Mouse (Mus musculus) heart, embryonic 13.5 days (tissue): ENCODE data around the gene Pdzph1. TPM values are rescaled to one million over a fixed set of nuclear protein-coding genes. Genes with fewer than 3 reads are reported as not detected.

Experiments
- ATAC-seq: fragments of 200-750 bp; cut with Nextera tagmentation; 2 replicates; pipeline ENCODE4 v1.8.0; 2017; ENCODE audit warnings: moderate TSS enrichment; ENCODE audit not compliant: insufficient number of reproducible peaks, low FRiP score, low TSS enrichment; ENCODE audit errors: extremely low read depth
- H3K27ac ChIP-seq: fragments of 300-500 bp; sonication (generic); replicated peaks from 2 replicates; pipeline ENCODE4 v1.5.1; 2015; ENCODE audit warnings: moderate library complexity, mild to moderate bottlenecking, inconsistent platforms
- H3K27me3 ChIP-seq: fragments of 300-500 bp; sonication (generic); replicated peaks from 2 replicates; pipeline ENCODE4 v1.6.1; 2015; ENCODE audit warnings: mild to moderate bottlenecking, inconsistent platforms
- H3K36me3 ChIP-seq: fragments of 300-500 bp; sonication (generic); 2 replicates; pipeline ENCODE4 v1.6.1; 2015; ENCODE audit warnings: mild to moderate bottlenecking, inconsistent platforms
- H3K4me1 ChIP-seq: fragments of 300-500 bp; sonication (generic); 2 replicates; pipeline ENCODE4 v1.6.1; 2015; ENCODE audit warnings: inconsistent platforms
- H3K4me2 ChIP-seq: fragments of 300-500 bp; sonication (generic); 2 replicates; pipeline ENCODE4 v1.6.1; 2015; ENCODE audit warnings: inconsistent platforms, mild to moderate bottlenecking, moderate library complexity
- H3K4me3 ChIP-seq: fragments of 300-500 bp; sonication (generic); 2 replicates; pipeline ENCODE4 v1.5.1; 2015; ENCODE audit warnings: moderate library complexity, mild to moderate bottlenecking, inconsistent platforms
- H3K9ac ChIP-seq: fragments of 300-500 bp; sonication (generic); 2 replicates; pipeline ENCODE4 v1.6.1; 2015; ENCODE audit warnings: inconsistent platforms, mild to moderate bottlenecking, moderate library complexity
- H3K9me3 ChIP-seq: fragments of 300-500 bp; sonication (generic); 2 replicates; pipeline ENCODE4 v1.6.1; 2016; ENCODE audit warnings: inconsistent platforms
- WGBS: fragments of 180-500 bp; shearing (Covaris S2); methylation state at CpG from one replicate; pipeline ENCODE4 v1.1.7; 2015; ENCODE audit warnings: mixed read lengths; 5-methylcytosine and 5-hydroxymethylcytosine counted together
- polyA plus RNA-seq: library from polyadenylated mRNA; unstranded; fragments of >200 nt; fragmentation: Nextera tagmentation; extraction: Ambion mirVana; gene quantifications from 2 replicates; pipeline ENCODE4 v1.2.1, GENCODE M21; 2015

Pdzph1 gene
- not detected in 2 replicates for polyA plus RNA-seq

DNA sequence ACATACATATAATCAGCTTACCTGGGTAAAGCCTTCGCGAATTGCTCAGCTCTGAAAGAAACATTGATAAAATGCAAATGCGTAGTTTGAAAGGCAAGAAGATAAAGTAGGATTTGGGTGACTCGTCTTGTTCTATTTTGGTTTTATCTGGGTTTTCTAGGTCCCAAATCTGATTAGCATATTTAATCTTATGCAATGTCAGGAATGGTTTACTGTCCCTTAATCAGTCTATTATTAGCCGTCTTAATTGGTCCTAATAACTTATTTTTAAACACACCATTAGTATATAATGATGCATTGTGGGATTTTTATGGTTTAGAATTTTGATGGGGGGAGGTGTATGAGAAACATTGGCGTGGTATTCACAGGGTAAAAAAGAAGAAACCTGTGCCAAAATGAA lies at the start of gene Pdzph1:
Pdzph1 (minus strand) TSS at position 101 of the 400 bp plus-strand sequence.
- H3K27ac ChIP-seq, result no peak within 1 kb of the TSS
- no peaks in the 10 kb centered on the region for H3K9me3 ChIP-seq
- no peaks in the 10 kb centered on the region for H3K27me3 ChIP-seq
- ATAC-seq, result no peak
- H3K4me1 ChIP-seq, result no peaks in the 10 kb centered on the region
- H3K4me2 ChIP-seq, result no peak within 1 kb of the TSS
- H3K4me3 ChIP-seq, result no peak within 1 kb of the TSS
- H3K9ac ChIP-seq, result no peak within 1 kb of the TSS
- no peaks in the 10 kb centered on the region for H3K36me3 ChIP-seq
- WGBS, result 69% methylated on average over 6 of the region's 6 CpGs

DNA sequence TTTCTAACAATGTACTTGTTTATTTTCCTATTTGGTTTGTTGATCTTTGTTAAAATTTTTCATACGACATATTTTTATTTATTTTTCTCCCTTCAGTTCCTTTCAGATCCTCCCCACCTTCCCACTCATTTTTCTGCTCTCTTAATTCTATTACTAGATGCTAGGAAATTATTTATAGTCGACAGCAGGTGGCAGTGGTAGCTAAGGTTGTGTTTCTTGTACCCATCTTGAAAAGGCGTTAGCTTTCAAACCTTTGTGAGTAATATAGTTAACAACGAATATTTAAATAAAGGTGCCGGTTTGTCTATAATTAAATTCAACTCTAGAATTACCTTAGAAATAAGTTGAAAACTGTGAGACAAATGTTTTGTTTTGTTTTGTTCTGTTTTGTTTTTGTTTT lies 48.6 kb upstream of the Pdzph1 start:
- Histone ChIP-seq H3K4me1 (no peaks in the 10 kb centered on the region), H3K27me3 (no peaks in the 10 kb centered on the region), H3K36me3 (no peaks in the 10 kb centered on the region), H3K4me3 (no peak overlapping the region), H3K9ac (no peak overlapping the region), H3K4me2 (no peak overlapping the region), H3K27ac (no peak overlapping the region), H3K9me3 (no peaks in the 10 kb centered on the region)
- 41% methylated on average over 5 of the region's 5 CpGs for WGBS
- no peak for ATAC-seq

DNA sequence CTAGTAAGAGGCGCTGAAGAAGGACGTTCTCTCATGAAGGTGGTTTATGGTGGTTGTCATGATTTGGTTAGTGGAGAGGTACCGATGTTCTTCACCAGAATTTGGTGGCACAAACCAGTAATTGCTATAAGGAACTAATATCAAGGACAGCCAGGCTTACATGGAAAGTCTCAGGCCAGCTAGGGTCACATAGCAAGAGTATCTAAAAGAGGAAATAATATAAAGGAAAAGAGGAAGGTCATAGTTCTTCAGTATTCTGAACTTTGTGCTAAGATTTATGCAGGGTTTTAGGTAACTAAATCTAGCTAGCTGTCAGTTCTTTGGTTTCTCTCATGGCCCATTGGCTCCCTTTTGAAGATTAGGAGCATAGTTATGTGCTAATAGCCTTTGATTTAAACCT lies 42.3 kb upstream of the Pdzph1 start:
- H3K36me3 ChIP-seq, result no peaks in the 10 kb centered on the region
- no peak overlapping the region for H3K4me3 ChIP-seq
- no peaks in the 10 kb centered on the region for H3K4me1 ChIP-seq
- no peak for ATAC-seq
- no peak overlapping the region for H3K9ac ChIP-seq
- H3K27me3 ChIP-seq, result no peaks in the 10 kb centered on the region
- H3K27ac ChIP-seq, result no peak overlapping the region
- whole genome bisulfite sequencing, result 81% methylated on average over 3 of the region's 3 CpGs
- no peaks in the 10 kb centered on the region for H3K9me3 ChIP-seq
- H3K4me2 ChIP-seq, result no peak overlapping the region

DNA sequence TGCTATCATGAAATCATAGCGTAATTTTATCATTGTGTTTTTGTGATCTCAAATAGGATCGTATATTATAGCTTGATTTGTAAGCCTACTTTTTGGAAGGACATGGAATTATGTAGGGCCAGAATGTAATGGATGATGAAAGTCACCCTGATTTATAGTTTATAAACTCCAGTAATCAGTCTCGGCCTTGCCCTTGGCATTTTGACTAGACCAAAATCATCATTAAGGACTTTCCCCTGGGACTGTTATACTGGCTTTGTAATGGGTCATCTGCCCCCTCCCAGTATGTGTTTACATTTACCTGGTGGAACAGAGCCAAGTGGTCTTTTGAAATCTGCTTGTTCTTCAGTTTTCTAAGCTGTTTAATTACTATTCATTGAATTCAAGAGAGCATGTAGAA lies 35.2 kb upstream of the Pdzph1 start:
- H3K9me3 ChIP-seq, result no peaks in the 10 kb centered on the region

DNA sequence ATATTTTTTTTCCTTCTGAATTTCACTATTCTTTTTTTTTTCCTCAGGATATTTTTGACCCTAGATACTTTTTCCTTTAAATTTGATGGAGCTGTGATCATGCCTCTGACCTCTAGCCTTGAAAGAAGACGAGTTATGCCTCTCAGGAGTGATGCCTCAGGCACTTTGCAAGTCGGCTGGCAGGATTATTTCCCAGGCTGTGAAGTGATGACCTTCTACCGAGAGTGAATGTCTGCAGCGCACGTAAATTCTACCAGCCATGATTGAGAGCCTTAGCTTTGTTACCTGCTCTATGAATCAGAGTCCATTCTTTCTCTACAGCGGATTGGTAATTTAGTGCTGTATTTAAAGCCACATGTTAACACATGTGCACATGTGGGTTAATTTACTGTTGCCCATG lies 33.3 kb upstream of the Pdzph1 start:
- 64% methylated on average over 6 of the region's 6 CpGs for WGBS
- Histone ChIP-seq H3K9ac (no peak overlapping the region), H3K36me3 (no peaks in the 10 kb centered on the region), H3K27ac (no peak overlapping the region), H3K4me2 (no peak overlapping the region), H3K9me3 (no peaks in the 10 kb centered on the region), H3K4me1 (no peaks in the 10 kb centered on the region), H3K27me3 (no peaks in the 10 kb centered on the region), H3K4me3 (no peak overlapping the region)
- no peak for ATAC-seq

More for the DNA sequence above, 35.2 kb upstream of the Pdzph1 start:
- WGBS, result 71% methylated on average over 3 of the region's 3 CpGs
- no peaks in the 10 kb centered on the region for H3K4me1 ChIP-seq
- H3K9ac ChIP-seq, result no peak overlapping the region
- no peak overlapping the region for H3K4me2 ChIP-seq
- no peak for ATAC-seq
- no peak overlapping the region for H3K4me3 ChIP-seq
- no peaks in the 10 kb centered on the region for H3K27me3 ChIP-seq
- H3K27ac ChIP-seq, result no peak overlapping the region
- H3K36me3 ChIP-seq, result no peaks in the 10 kb centered on the region

DNA sequence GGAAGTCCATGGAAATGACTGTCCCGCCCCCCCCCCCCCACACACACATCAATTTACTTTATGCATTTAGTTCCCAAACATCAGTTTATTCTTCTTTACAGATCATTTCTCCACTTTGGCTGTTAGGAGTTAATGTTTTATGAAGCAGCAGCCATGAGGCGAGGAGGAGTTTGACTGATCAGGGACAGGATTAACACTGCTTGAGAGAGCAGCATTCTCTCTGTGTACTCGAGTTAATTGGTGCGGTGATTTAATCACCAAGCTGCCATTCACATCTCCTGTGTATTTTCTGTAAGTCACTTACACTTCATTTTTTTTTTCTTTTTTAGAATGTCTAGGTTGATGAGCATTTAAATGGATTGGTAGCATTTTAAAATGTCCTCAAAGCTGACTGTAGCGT lies 32.8 kb upstream of the Pdzph1 start:
- H3K4me1 ChIP-seq, result no peaks in the 10 kb centered on the region
- WGBS, result 56% methylated on average over 5 of the region's 5 CpGs
- no peak for ATAC-seq
- H3K27ac ChIP-seq, result no peak overlapping the region
- no peak overlapping the region for H3K9ac ChIP-seq
- no peaks in the 10 kb centered on the region for H3K36me3 ChIP-seq
- H3K4me2 ChIP-seq, result no peak overlapping the region
- no peaks in the 10 kb centered on the region for H3K27me3 ChIP-seq
- no peak overlapping the region for H3K4me3 ChIP-seq
- no peaks in the 10 kb centered on the region for H3K9me3 ChIP-seq

DNA sequence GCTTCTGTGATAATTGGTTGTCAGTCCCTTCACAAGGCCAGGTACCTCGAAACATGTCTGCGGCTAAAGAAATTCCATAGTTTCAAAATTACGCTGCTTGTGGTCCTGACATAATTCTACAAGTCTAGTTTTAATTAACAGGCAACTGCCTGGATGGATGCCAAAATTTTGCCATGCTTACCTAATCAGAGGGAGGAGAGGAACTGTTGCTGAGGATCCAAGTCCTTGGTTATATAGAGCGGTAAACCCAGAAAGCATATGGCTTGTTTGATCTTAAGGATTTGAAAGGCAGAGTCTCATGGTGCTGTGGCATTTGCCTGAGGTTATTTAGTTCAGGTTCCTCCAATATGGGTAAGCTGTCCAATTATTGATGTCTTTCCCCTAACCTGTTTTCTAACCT lies 27.5 kb upstream of the Pdzph1 start:
- no peak overlapping the region for H3K4me2 ChIP-seq
- H3K9ac ChIP-seq, result no peak overlapping the region
- H3K9me3 ChIP-seq, result no peaks in the 10 kb centered on the region
- WGBS, result 84% methylated on average over 4 of the region's 4 CpGs
- H3K4me1 ChIP-seq, result no peaks in the 10 kb centered on the region
- H3K27me3 ChIP-seq, result no peaks in the 10 kb centered on the region
- H3K27ac ChIP-seq, result no peak overlapping the region
- H3K36me3 ChIP-seq, result no peaks in the 10 kb centered on the region
- ATAC-seq, result no peak
- no peak overlapping the region for H3K4me3 ChIP-seq

DNA sequence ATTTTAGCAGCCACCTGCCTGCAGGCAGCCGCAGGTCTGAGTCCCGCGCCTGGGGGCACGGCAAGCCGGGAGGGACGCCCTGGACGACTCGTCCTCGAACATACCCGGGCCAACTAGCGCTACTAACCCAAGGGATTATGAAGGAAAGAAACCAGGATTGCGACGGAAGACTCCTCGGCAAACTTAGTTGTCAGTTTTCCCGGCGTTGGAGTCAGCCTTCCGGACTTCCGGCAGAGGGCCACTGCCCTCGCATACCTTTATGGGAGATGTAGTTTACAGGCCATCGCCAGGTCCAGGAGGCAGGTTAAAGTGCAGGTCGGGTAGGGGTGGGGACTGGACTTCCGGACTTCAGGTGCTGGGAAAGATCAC lies 21.9 kb upstream of the Pdzph1 start, which contains the start of gene Nudt12:
Nudt12 (minus strand) TSS at position 282 of the 369 bp plus-strand sequence.
- Histone ChIP-seq H3K4me2 (peak within 1 kb of the TSS; percentile 93), H3K4me3 (peak within 1 kb of the TSS; percentile 85), H3K27me3 (no peaks in the 10 kb centered on the region), H3K36me3 (0 out of 2 replicates have a peak, but pooled peaks cover 4% of the 10 kb centered on the region), H3K27ac (peak within 1 kb of the TSS; percentile 67), H3K4me1 (peaks cover 6% of the 10 kb centered on the region), H3K9ac (peak within 1 kb of the TSS; percentile 89), H3K9me3 (no peaks in the 10 kb centered on the region)
- ATAC-seq, result no peak
- WGBS, result under 1% methylated on average over 22 of the region's 22 CpGs

DNA sequence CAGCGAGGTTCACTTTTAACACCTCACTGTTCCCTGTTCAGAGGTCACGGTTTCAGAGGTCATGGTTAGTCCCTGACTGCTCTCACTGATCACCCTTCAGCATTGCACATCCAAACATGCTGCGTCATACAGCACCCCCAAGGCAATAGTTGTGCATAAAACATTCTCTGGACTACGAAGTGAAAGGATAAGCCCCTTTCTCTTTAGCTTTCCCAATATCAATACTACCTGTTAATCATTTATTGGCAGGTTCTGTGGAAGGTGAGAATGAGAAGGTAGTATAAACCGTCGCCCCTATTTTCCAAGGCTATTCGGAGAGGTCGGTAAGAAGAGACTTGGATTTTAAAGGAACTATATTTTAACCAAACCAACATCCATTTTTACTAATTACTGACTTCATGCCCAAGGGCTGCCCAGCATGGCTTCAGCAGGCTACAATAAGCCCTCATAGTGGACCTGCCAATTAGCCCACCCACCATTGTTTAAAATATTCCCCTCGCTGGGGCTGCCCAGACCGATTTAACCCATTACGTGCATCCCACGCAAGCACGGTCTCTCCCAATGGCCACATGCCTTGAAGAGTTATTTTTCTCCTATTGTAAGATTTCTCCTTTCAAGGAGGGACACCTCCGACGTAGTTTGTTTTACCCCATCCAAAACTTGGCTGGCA lies 21.4 kb upstream of the Pdzph1 start:
- Histone ChIP-seq H3K27me3 (no peaks in the 10 kb centered on the region), H3K4me2 (peak overlapping the region; percentile 93), H3K36me3 (0 out of 2 replicates have a peak, but pooled peaks cover 4% of the 10 kb centered on the region), H3K4me3 (peak overlapping the region; percentile 85), H3K4me1 (peaks cover 6% of the 10 kb centered on the region), H3K9me3 (no peaks in the 10 kb centered on the region), H3K27ac (peak overlapping the region; percentile 67), H3K9ac (peak overlapping the region; percentile 89)
- 14% methylated on average over 15 of the region's 15 CpGs for WGBS
- ATAC-seq, result no peak

DNA sequence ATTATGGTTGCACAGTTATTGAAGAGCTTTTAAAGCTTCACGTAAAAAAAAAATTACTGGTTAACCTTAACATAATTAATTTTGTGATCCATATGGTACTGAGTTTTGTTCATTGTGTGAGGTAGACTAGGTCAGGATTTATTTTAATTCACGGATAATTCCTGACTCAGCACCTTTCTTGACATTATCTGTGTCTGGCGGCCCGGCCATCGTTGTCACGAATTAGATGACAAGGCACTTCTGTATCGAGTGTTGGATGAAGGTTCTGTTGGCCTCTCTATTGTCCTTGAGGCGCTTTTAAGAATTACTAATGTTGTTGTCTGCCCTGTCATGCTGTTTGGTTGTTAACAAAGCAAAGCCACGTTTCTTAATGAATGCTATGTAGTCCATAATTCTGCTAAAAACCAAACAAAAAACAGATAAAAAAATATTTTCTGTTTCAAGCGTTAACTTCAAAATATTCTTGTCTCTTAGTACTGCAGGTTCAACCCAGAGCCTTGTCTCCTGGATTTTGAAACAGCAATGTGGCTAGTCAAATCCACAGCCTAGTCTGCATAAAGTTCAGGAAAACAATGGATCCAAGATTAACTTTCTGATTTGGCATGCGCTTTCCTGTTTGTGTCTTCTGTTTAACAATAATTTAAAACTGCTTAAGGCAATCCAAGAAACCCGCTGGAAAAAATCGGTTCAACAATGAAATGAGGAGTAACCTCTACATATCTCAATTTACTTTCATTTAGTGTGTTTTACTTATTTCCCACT lies 20.6 kb upstream of the Pdzph1 start:
- Histone ChIP-seq H3K4me3 (no peak overlapping the region), H3K4me1 (peaks cover 6% of the 10 kb centered on the region), H3K27me3 (no peaks in the 10 kb centered on the region), H3K36me3 (0 out of 2 replicates have a peak, but pooled peaks cover 9% of the 10 kb centered on the region), H3K9me3 (no peaks in the 10 kb centered on the region), H3K4me2 (no peak overlapping the region), H3K9ac (no peak overlapping the region), H3K27ac (no peak overlapping the region)
- no peak for ATAC-seq
- 73% methylated on average over 13 of the region's 13 CpGs for WGBS

DNA sequence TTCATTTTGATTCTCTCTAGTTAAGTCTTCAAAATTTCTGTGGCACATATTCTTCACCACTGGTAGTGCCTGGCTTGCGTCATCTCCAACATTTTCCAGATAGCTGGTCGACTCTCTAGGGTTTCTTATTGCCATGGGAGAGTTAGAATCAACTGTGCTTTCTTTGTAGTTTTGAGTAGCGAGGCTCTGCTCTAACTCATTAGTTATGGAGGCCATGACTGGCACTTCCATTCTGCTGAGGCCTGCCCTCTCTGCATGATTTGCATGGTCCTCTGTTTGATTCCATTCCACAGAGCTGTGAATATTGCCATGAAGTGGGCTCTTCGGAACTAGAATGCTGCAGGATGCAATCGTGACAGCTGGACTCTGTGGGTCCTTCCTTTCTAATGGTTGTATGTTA lies 17.9 kb downstream of the Pdzph1 start:
- H3K9me3 ChIP-seq, result no peaks in the 10 kb centered on the region
- no peak overlapping the region for H3K4me3 ChIP-seq
- H3K27ac ChIP-seq, result no peak overlapping the region
- no peak overlapping the region for H3K9ac ChIP-seq
- no peaks in the 10 kb centered on the region for H3K36me3 ChIP-seq
- WGBS, result 58% methylated on average over 5 of the region's 5 CpGs
- no peak overlapping the region for H3K4me2 ChIP-seq
- no peaks in the 10 kb centered on the region for H3K4me1 ChIP-seq
- ATAC-seq, result no peak
- no peaks in the 10 kb centered on the region for H3K27me3 ChIP-seq

DNA sequence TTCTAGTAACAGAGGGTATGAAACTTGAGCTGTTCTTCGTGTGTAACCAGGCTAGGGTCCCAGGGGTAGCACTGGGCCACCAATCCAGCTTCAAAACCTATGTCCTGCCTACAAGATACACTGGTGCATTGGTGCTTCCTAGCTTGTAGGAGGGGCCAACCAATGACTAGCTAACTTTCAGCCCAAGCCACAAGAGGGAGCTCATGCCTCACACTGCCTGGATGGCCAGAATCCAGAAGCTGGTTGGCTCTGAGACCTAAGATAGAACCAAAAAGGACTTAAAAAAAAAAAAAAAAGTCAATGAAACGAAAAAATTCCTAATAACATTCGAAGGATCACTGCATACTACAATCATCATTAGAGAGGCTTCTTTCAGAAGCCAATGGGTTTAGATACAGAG lies 31.3 kb downstream of the Pdzph1 start:
- H3K27ac ChIP-seq, result no peak overlapping the region
- 28% methylated on average over 3 of the region's 3 CpGs for WGBS
- no peak overlapping the region for H3K4me3 ChIP-seq
- H3K4me1 ChIP-seq, result no peaks in the 10 kb centered on the region
- H3K9me3 ChIP-seq, result no peaks in the 10 kb centered on the region
- ATAC-seq, result no peak
- H3K27me3 ChIP-seq, result no peaks in the 10 kb centered on the region
- H3K36me3 ChIP-seq, result no peaks in the 10 kb centered on the region
- H3K9ac ChIP-seq, result no peak overlapping the region
- no peak overlapping the region for H3K4me2 ChIP-seq
